ENCODE assay signal across 22 mouse cellular contexts in the genomic region with DNA sequence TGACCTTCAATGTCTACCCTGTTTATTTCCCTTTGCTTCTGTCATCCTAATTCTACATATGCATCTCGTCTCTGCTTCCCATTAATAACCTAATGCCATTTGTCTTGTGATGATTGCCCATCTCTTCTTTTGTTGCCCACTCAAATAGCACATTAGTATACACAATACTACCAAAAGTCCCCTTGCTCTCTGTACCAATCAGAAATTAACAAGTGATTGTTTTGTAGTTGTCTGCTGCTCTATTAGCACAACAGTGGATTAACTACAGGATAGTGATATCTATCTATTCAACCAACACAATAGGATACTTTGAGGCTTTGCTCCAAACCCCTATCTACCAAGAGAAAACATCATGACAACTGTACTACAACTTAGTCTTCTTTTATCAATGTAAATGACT.
DNase-seq lines count a peak whose midpoint lies in the region; ATAC-seq and TF ChIP-seq lines count a peak whose summit lies in the region.
"Had no signal": no experiment of that assay in that cellular context is flagged by ENCODE, and none has a peak within 500 bp of the region (broad histone marks: within the 10 kb centered on the region; RNA-seq: fewer than 3 reads in every experiment).

No protein-coding gene starts in this region.

- in situ Hi-C loops in ES-E14 (cut with MboI; ENCODE audit: low sequenced_read_pairs in 2 of 2, unreplicated experiment in 2 of 2) = no loop called here

- H3K27ac ChIP-seq in ES-E14 (ENCODE audit: insufficient read depth, low read depth, low read length, poor library complexity, severe bottlenecking) = no peak overlapping the region
- no peak overlapping the region for H3K27ac ChIP-seq in heart, embryonic 12.5 days (ENCODE audit: poor library complexity, severe bottlenecking)
- H3K27ac ChIP-seq: embryonic facial prominence, embryonic 13.5 days; embryonic facial prominence, embryonic 15.5 days; forebrain, embryonic 10.5 days; forebrain, embryonic 12.5 days had no signal

- no peaks in the 10 kb centered on the region for H3K27me3 ChIP-seq in heart, embryonic 12.5 days (replicated peaks)
- H3K27me3 ChIP-seq: embryonic facial prominence, embryonic 13.5 days; embryonic facial prominence, embryonic 15.5 days; forebrain, embryonic 12.5 days had no signal

- ATAC-seq in heart, embryonic 12.5 days (ENCODE audit: insufficient number of reproducible peaks, low FRiP score) = no peak
- ATAC-seq: activated CD4-positive, CD25-positive, alpha-beta regulatory T cell, adult 4 months; forebrain, embryonic 14.5 days; forebrain, embryonic 16.5 days had no signal

- WGBS in heart, embryonic 12.5 days = 52% methylated on average over 1 of the region's 1 CpGs

- no peak overlapping the region for H3K4me2 ChIP-seq in heart, embryonic 12.5 days
- H3K4me2 ChIP-seq: embryonic facial prominence, embryonic 13.5 days; embryonic facial prominence, embryonic 15.5 days; forebrain, embryonic 12.5 days had no signal

- DNase-seq in ES-E14 (ENCODE audit: low read depth, low spot score) = peak; percentile 72
- DNase-seq in WW6 (ENCODE audit: low read depth, low spot score) = peak; percentile 28
- DNase-seq in kidney, adult 9 months = no peak
- no peak for DNase-seq in lung, adult 18-20 months
- DNase-seq: adrenal gland, adult 8-10 months; adrenal gland, postnatal 14 days; adrenal gland, postnatal 36 days; cerebellum, adult 11-12 months; cerebellum, adult 2 months; cerebellum, adult 9-11 months; cerebellum, postnatal 14 days; cerebellum, postnatal 36 days; embryo, embryonic 11 days had no signal

- no peak overlapping the region for H3K4me3 ChIP-seq in ES-E14 (ENCODE audit: insufficient read depth in 1 of 2, low read depth in 1 of 2, low read length in 2 of 2, poor library complexity in 1 of 2, severe bottlenecking in 1 of 2)
- no peak overlapping the region for H3K4me3 ChIP-seq in heart, embryonic 12.5 days
- H3K4me3 ChIP-seq: embryonic facial prominence, embryonic 13.5 days; embryonic facial prominence, embryonic 15.5 days; erythroblast, embryonic 14.5 days; forebrain, embryonic 10.5 days; forebrain, embryonic 12.5 days had no signal

- H3K9me3 ChIP-seq in ES-E14 (ENCODE audit: control insufficient read depth, insufficient read depth, low read depth, low read length) = no peaks in the 10 kb centered on the region
- H3K9me3 ChIP-seq in heart, embryonic 12.5 days (replicated peaks) = no peaks in the 10 kb centered on the region
- H3K9me3 ChIP-seq: embryonic facial prominence, embryonic 13.5 days; embryonic facial prominence, embryonic 15.5 days; forebrain, embryonic 10.5 days; forebrain, embryonic 12.5 days had no signal

- no peaks in the 10 kb centered on the region; a peak in 1 of 4 replicates for H3K4me1 ChIP-seq in ES-E14 (ENCODE audit: control insufficient read depth in 2 of 2, insufficient read depth in 2 of 2, low read length in 2 of 2, poor library complexity in 1 of 2)
- H3K4me1 ChIP-seq in heart, embryonic 12.5 days (replicated peaks) = no peaks in the 10 kb centered on the region
- H3K4me1 ChIP-seq: embryonic facial prominence, embryonic 13.5 days; embryonic facial prominence, embryonic 15.5 days; forebrain, embryonic 10.5 days; forebrain, embryonic 12.5 days had no signal

- H3K36me3 ChIP-seq in ES-E14 (ENCODE audit: control insufficient read depth, insufficient read depth, low read length, poor library complexity, severe bottlenecking) = no peaks in the 10 kb centered on the region
- no peaks in the 10 kb centered on the region for H3K36me3 ChIP-seq in heart, embryonic 12.5 days
- H3K36me3 ChIP-seq: embryonic facial prominence, embryonic 13.5 days; embryonic facial prominence, embryonic 15.5 days; forebrain, embryonic 10.5 days; forebrain, embryonic 12.5 days had no signal

- H3K9ac ChIP-seq in ES-E14 (ENCODE audit: insufficient read depth, low read depth, low read length, poor library complexity, severe bottlenecking) = no peak overlapping the region
- no peak overlapping the region for H3K9ac ChIP-seq in heart, embryonic 12.5 days
- H3K9ac ChIP-seq: embryonic facial prominence, embryonic 13.5 days; embryonic facial prominence, embryonic 15.5 days; forebrain, embryonic 12.5 days had no signal

TF ChIP-seq in ES-E14, 5 proteins besides CTCF, POLR2A, EP300 and RAD21:
- TF ChIP-seq HCFC1 (IDR thresholded peaks at IDR 0.05; ENCODE audit: borderline replicate concordance, insufficient read depth, low read length) (no peak), ZC3H11A (IDR thresholded peaks at IDR 0.05; ENCODE audit: borderline replicate concordance, low read depth, low read length) (no peak), MAFK (IDR thresholded peaks at IDR 0.05; ENCODE audit: insufficient read depth, low read depth, low read length) (no peak), CHD2 (IDR thresholded peaks at IDR 0.05; ENCODE audit: low read depth, low read length) (peak; percentile 76), ZNF384 (IDR thresholded peaks at IDR 0.05; ENCODE audit: low read depth, low read length) (no peak)

Comparison
In these comparisons a context has a peak if more than half of its experiments do, and no peak if none do; other contexts are left out.
1. DNase-seq: peak in ES-E14 (single experiment) and WW6 (single experiment); none in kidney, adult 9 months (single experiment) and lung, adult 18-20 months (0 of 2).